Mouse (Mus musculus) liver, embryonic 14.5 days (tissue): ENCODE results near the gene Mrpl48.

Source experiments
- CTCF ChIP-seq: IDR thresholded peaks from 2 replicates; pipeline ENCODE4 v1.5.1; 2016; ENCODE audit warnings: antibody characterized with exemption, low read depth, control low read depth
- EP300 ChIP-seq: IDR thresholded peaks from 2 replicates; pipeline ENCODE4 v1.6.1; 2016; ENCODE audit warnings: antibody characterized with exemption, low read depth

DNA sequence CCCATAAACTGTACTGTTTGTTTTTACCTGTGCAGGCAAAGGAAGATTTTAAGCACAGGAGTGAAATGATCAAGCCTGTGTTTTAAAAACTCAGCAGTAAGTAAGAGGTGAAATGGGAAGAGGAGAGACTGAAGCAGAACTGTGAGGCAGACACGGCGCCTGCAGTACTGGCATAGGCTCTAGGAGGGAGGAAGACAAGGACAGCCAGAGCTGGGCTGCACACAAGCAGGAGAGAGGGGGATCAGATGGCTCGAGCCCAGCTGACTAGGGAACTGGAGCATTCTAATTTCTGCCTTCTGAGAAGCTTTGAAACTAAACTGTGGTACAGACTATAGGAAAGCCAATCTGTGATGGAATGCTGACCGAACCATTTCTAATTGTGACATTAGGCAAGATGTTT is 35.4 kb downstream of the Mrpl48 start:
- TF ChIP-seq CTCF (no peak), EP300 (no peak)
